ENCODE assay signal across 11 mouse cellular contexts in the genomic region with DNA sequence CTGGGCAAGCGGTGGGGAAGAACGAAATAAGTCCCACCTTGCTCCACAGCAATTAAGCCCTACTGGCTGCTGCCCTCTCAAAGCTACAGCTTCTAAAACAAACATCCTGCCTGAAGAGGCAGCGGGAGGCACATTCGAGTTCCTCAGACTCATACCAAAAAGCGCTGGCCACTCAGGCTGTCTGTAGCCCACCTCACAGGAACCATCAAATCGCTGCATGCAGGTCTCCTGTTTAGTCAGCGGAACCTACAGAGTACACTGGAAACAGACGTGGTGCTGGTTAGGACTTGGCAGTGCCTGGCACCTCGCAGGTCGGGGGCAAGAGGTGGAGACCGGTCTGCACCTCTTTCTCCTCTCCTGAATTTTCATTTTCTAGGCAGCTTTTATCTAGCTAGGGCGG. TPM values are rescaled to one million over a fixed set of nuclear protein-coding genes. Genes with fewer than 3 reads are reported as not detected.
DNase-seq lines count a peak whose midpoint lies in the region; ATAC-seq and TF ChIP-seq lines count a peak whose summit lies in the region.
"Had no signal": no experiment of that assay in that cellular context is flagged by ENCODE, and none has a peak within 500 bp of the region (broad histone marks: within the 10 kb centered on the region; RNA-seq: fewer than 3 reads in every experiment).

No protein-coding gene starts in this region.

- peaks cover 54% of the 10 kb centered on the region for H3K4me1 ChIP-seq in lung, postnatal 0 days (ENCODE audit: insufficient read depth, low read depth, low read length)
- peaks cover 54% of the 10 kb centered on the region for H3K4me1 ChIP-seq in forebrain, embryonic 15.5 days
- H3K4me1 ChIP-seq in limb, embryonic 13.5 days: peaks cover 96% of the 10 kb centered on the region

- WGBS in lung, postnatal 0 days: 48% methylated on average over 12 of the region's 12 CpGs
- WGBS in forebrain, embryonic 15.5 days: 74% methylated on average over 12 of the region's 12 CpGs
- 72% methylated on average over 12 of the region's 12 CpGs for WGBS in limb, embryonic 13.5 days

- ATAC-seq in lung, postnatal 0 days: no peak
- ATAC-seq in forebrain, embryonic 15.5 days (replicated peaks): no peak
- ATAC-seq in limb, embryonic 13.5 days (ENCODE audit: low FRiP score, low read depth): no peak

- H3K9me3 ChIP-seq in lung, postnatal 0 days (ENCODE audit: low read length): no peaks in the 10 kb centered on the region
- no peaks in the 10 kb centered on the region for H3K9me3 ChIP-seq in forebrain, embryonic 15.5 days
- 0 out of 2 replicates have a peak, but pooled peaks cover 9% of the 10 kb centered on the region for H3K9me3 ChIP-seq in limb, embryonic 13.5 days
- H3K9me3 ChIP-seq: heart, embryonic 15.5 days had no signal

- 0 out of 2 replicates have a peak overlapping the region, but pooled peaks have one; percentile 17 for H3K4me2 ChIP-seq in lung, postnatal 0 days (replicated peaks; ENCODE audit: low read depth, low read length)
- H3K4me2 ChIP-seq in forebrain, embryonic 15.5 days (replicated peaks): no peak overlapping the region
- no peak overlapping the region for H3K4me2 ChIP-seq in limb, embryonic 13.5 days (replicated peaks)
- H3K4me2 ChIP-seq: heart, embryonic 15.5 days had no signal

- no peak for DNase-seq in lung, postnatal 0 days (ENCODE audit: low spot score)
- no peak for DNase-seq in lung, postnatal 10 days
- DNase-seq in thymus, postnatal 4 days: peak; percentile 58
- no peak for DNase-seq in adrenal gland, adult 18-20 months (ENCODE audit: low spot score in 2 of 2)
- no peak for DNase-seq in adrenal gland, postnatal 25 days
- DNase-seq: adrenal gland, adult 8-10 months; cerebellum, adult 2 months; kidney, postnatal 36 days had no signal

- no peak for TF ChIP-seq EP300 in lung, postnatal 0 days (IDR thresholded peaks at IDR 0.05)

- H3K4me3 ChIP-seq in lung, postnatal 0 days (ENCODE audit: low read depth, low read length): no peak overlapping the region
- H3K4me3 ChIP-seq in forebrain, embryonic 15.5 days: no peak overlapping the region
- no peak overlapping the region for H3K4me3 ChIP-seq in limb, embryonic 13.5 days
- H3K4me3 ChIP-seq: heart, embryonic 15.5 days had no signal

- no peaks in the 10 kb centered on the region for H3K27me3 ChIP-seq in lung, postnatal 0 days (replicated peaks; ENCODE audit: insufficient read depth, low read length)
- H3K27me3 ChIP-seq in forebrain, embryonic 15.5 days: no peaks in the 10 kb centered on the region
- H3K27me3 ChIP-seq in limb, embryonic 13.5 days: no peaks in the 10 kb centered on the region
- H3K27me3 ChIP-seq: heart, embryonic 15.5 days had no signal

- peak overlapping the region; percentile 40; the same call in 1 of the 2 replicates for H3K27ac ChIP-seq in lung, postnatal 0 days (ENCODE audit: low read length)
- peak overlapping the region; percentile 96 for H3K27ac ChIP-seq in forebrain, embryonic 15.5 days (replicated peaks)
- peak overlapping the region; percentile 49 for H3K27ac ChIP-seq in limb, embryonic 13.5 days

- TF ChIP-seq CTCF in lung, postnatal 0 days (IDR thresholded peaks at IDR 0.05): no peak

- H3K9ac ChIP-seq in lung, postnatal 0 days (replicated peaks; ENCODE audit: low read depth): no peak overlapping the region
- H3K9ac ChIP-seq in forebrain, embryonic 15.5 days (replicated peaks): peak overlapping the region; percentile 5; the same call in 1 of the 2 replicates
- no peak overlapping the region for H3K9ac ChIP-seq in limb, embryonic 13.5 days
- H3K9ac ChIP-seq: heart, embryonic 15.5 days had no signal

- no peaks in the 10 kb centered on the region for H3K36me3 ChIP-seq in lung, postnatal 0 days (ENCODE audit: insufficient read depth, low read length)
- peaks cover 36% of the 10 kb centered on the region for H3K36me3 ChIP-seq in forebrain, embryonic 15.5 days
- H3K36me3 ChIP-seq in limb, embryonic 13.5 days: peaks cover 30% of the 10 kb centered on the region

RNA-seq across cellular contexts. Expression of gene Mvb12b, which starts 12.2 kb away (rescaled TPM):
- polyA plus RNA-seq in lung, postnatal 0 days (2015; fragmentation: Nextera tagmentation; extraction: Ambion mirVana): 21.3 and 24.5 TPM in 2 replicates
- 75.9 and 85.8 TPM in 2 replicates for polyA plus RNA-seq in forebrain, embryonic 15.5 days (2015; fragmentation: Nextera tagmentation; extraction: Ambion mirVana)
- 22.6 and 23.8 TPM in 2 replicates for polyA plus RNA-seq in limb, embryonic 13.5 days (2015; fragmentation: Nextera tagmentation; extraction: Ambion mirVana)
- 10 to 100 TPM; 17.4 to 21.9 TPM for total RNA-seq in adrenal gland, adult 18-20 months (2021)
- total RNA-seq in adrenal gland, postnatal 25 days (2021): 12.2 and 20.9 TPM in 2 replicates

Comparison
In these comparisons a context has a peak if more than half of its experiments do, and no peak if none do; other contexts are left out.
1. H3K27ac ChIP-seq: peak in every context shown above with its lines; median percentile 96 in forebrain, embryonic 15.5 days; 49 in limb, embryonic 13.5 days; 40 in lung, postnatal 0 days.